Mouse (Mus musculus): ENCODE results near the gene Dpf2. TPM values are rescaled to one million over a fixed set of nuclear protein-coding genes. Genes with fewer than 3 reads are reported as not detected.

Gene Dpf2
- polyA plus RNA-seq, 1 experiment from 2014 or later: 97.5 TPM

DNA sequence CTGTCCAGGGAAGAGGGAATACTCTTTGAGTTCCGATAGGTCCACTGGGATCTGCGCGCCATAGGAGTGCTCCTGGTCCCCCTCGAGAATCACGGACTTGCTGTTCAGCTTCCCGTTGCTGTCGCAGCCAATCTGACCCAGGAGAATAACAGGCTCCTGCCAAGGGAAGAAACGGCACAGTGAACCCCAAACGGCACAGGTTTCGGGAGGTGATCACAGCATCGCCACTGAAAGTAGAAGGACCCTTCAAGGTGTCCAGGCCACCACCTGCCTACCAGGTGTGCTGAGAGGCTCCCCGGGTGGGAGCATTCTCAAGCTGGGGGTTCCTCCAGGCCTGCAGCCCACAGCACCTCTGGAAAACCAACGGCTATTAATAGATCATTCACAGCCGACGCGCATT lies 38.8 kb upstream of the Dpf2 start:
- peak; percentile 23 for ATAC-seq (replicated peaks; ENCODE audit: extremely low read depth, insufficient read depth, low FRiP score)
- no peaks in the 10 kb centered on the region for H3K27me3 ChIP-seq (ENCODE audit: control insufficient read depth, insufficient read depth, low read length)
- H3K36me3 ChIP-seq (ENCODE audit: control insufficient read depth, insufficient read depth): peaks cover 24% of the 10 kb centered on the region
- H3K27ac ChIP-seq (ENCODE audit: low read length): peak overlapping the region; percentile 86
- H3K4me1 ChIP-seq (ENCODE audit: control insufficient read depth, insufficient read depth, low read length): peaks cover 33% of the 10 kb centered on the region
- no peaks in the 10 kb centered on the region for H3K9me3 ChIP-seq (replicated peaks; ENCODE audit: control insufficient read depth, low read length)
- peak overlapping the region; percentile 50 for H3K4me2 ChIP-seq (ENCODE audit: low read depth, low read length)
- H3K4me3 ChIP-seq (ENCODE audit: low read length): peak overlapping the region; percentile 25
- WGBS: 58% methylated on average over 16 of the region's 16 CpGs
- peak overlapping the region; percentile 60 for H3K9ac ChIP-seq (ENCODE audit: low read length)

- Histone ChIP-seq H3K9me3 (replicated peaks; ENCODE audit: control insufficient read depth, low read length) (no peaks in the 10 kb centered on the region), H3K36me3 (ENCODE audit: control insufficient read depth, insufficient read depth) (peaks cover 24% of the 10 kb centered on the region), H3K27ac (ENCODE audit: low read length) (no peak overlapping the region), H3K4me3 (ENCODE audit: low read length) (no peak overlapping the region), H3K9ac (ENCODE audit: low read length) (no peak overlapping the region), H3K4me2 (ENCODE audit: low read depth, low read length) (no peak overlapping the region), H3K4me1 (ENCODE audit: control insufficient read depth, insufficient read depth, low read length) (peaks cover 39% of the 10 kb centered on the region), H3K27me3 (ENCODE audit: control insufficient read depth, insufficient read depth, low read length) (no peaks in the 10 kb centered on the region)
- no peak for ATAC-seq (replicated peaks; ENCODE audit: extremely low read depth, insufficient read depth, low FRiP score)
- 90% methylated on average over 11 of the region's 11 CpGs for WGBS
Measured at GRCm38 (mm10) chr19:5950218-5950617, 37.4 kb upstream of the Dpf2 start.

- H3K9me3 ChIP-seq (replicated peaks; ENCODE audit: control insufficient read depth, low read length): no peaks in the 10 kb centered on the region
- peaks cover 28% of the 10 kb centered on the region for H3K36me3 ChIP-seq (ENCODE audit: control insufficient read depth, insufficient read depth)
- 41% methylated on average over 8 of the region's 8 CpGs for WGBS
- H3K4me1 ChIP-seq (ENCODE audit: control insufficient read depth, insufficient read depth, low read length): peaks cover 32% of the 10 kb centered on the region
- H3K27ac ChIP-seq (ENCODE audit: low read length): peak overlapping the region; percentile 80
- no peak for ATAC-seq (replicated peaks; ENCODE audit: extremely low read depth, insufficient read depth, low FRiP score)
- H3K9ac ChIP-seq (ENCODE audit: low read length): peak overlapping the region; percentile 35; the same call in 1 of the 2 replicates
- no peaks in the 10 kb centered on the region for H3K27me3 ChIP-seq (ENCODE audit: control insufficient read depth, insufficient read depth, low read length)
- H3K4me2 ChIP-seq (ENCODE audit: low read depth, low read length): 0 out of 2 replicates have a peak overlapping the region, but pooled peaks have one; percentile 7
- H3K4me3 ChIP-seq (ENCODE audit: low read length): no peak overlapping the region
Measured at GRCm38 (mm10) chr19:5945891-5946290, 33.1 kb upstream of the Dpf2 start.

- Histone ChIP-seq H3K4me3 (ENCODE audit: low read length) (no peak overlapping the region), H3K9ac (ENCODE audit: low read length) (no peak overlapping the region), H3K27me3 (ENCODE audit: control insufficient read depth, insufficient read depth, low read length) (no peaks in the 10 kb centered on the region), H3K9me3 (replicated peaks; ENCODE audit: control insufficient read depth, low read length) (no peaks in the 10 kb centered on the region), H3K4me2 (ENCODE audit: low read depth, low read length) (peak overlapping the region; percentile 12), H3K27ac (ENCODE audit: low read length) (peak overlapping the region; percentile 80), H3K36me3 (ENCODE audit: control insufficient read depth, insufficient read depth) (peaks cover 23% of the 10 kb centered on the region), H3K4me1 (ENCODE audit: control insufficient read depth, insufficient read depth, low read length) (peaks cover 34% of the 10 kb centered on the region)
- 36% methylated on average over 7 of the region's 7 CpGs for WGBS
- ATAC-seq (replicated peaks; ENCODE audit: extremely low read depth, insufficient read depth, low FRiP score): peak; percentile 77
Measured at GRCm38 (mm10) chr19:5945027-5945426, 32.2 kb upstream of the Dpf2 start.

- no peak overlapping the region for H3K4me2 ChIP-seq (ENCODE audit: low read depth, low read length)
- no peak overlapping the region for H3K4me3 ChIP-seq (ENCODE audit: low read length)
- peaks cover 38% of the 10 kb centered on the region for H3K4me1 ChIP-seq (ENCODE audit: control insufficient read depth, insufficient read depth, low read length)
- no peak overlapping the region for H3K9ac ChIP-seq (ENCODE audit: low read length)
- H3K9me3 ChIP-seq (replicated peaks; ENCODE audit: control insufficient read depth, low read length): no peaks in the 10 kb centered on the region
- H3K36me3 ChIP-seq (ENCODE audit: control insufficient read depth, insufficient read depth): peaks cover 19% of the 10 kb centered on the region
- 44% methylated on average over 8 of the region's 8 CpGs for WGBS
- peak overlapping the region; percentile 80 for H3K27ac ChIP-seq (ENCODE audit: low read length)
- no peak for ATAC-seq (replicated peaks; ENCODE audit: extremely low read depth, insufficient read depth, low FRiP score)
- H3K27me3 ChIP-seq (ENCODE audit: control insufficient read depth, insufficient read depth, low read length): no peaks in the 10 kb centered on the region
Measured at GRCm38 (mm10) chr19:5944145-5944544, 31.3 kb upstream of the Dpf2 start.

DNA sequence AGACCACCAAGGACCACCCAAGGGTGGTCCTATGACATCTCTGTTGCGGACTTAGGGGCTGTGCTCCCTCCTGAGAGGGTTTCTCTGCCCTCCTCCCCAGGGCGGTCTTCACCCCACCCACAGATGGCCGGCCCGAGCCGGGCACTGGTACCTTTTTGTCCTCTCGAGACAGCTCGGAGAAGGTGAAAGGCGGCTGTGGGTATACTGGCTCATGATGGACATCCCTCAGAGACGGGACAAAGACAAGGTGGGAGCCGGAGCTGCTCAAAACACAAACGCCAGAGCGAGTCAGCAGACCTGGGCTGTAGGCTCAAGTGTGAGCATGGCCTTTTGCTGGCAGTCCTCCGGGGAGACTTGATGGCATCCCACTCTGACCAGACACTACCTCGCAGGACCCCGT lies 30.6 kb upstream of the Dpf2 start:
- no peak overlapping the region for H3K27ac ChIP-seq (ENCODE audit: low read length)
- 88% methylated on average over 15 of the region's 15 CpGs for WGBS
- no peaks in the 10 kb centered on the region for H3K9me3 ChIP-seq (replicated peaks; ENCODE audit: control insufficient read depth, low read length)
- no peaks in the 10 kb centered on the region for H3K27me3 ChIP-seq (ENCODE audit: control insufficient read depth, insufficient read depth, low read length)
- no peak for ATAC-seq (replicated peaks; ENCODE audit: extremely low read depth, insufficient read depth, low FRiP score)
- H3K4me2 ChIP-seq (ENCODE audit: low read depth, low read length): no peak overlapping the region
- peaks cover 38% of the 10 kb centered on the region for H3K4me1 ChIP-seq (ENCODE audit: control insufficient read depth, insufficient read depth, low read length)
- no peak overlapping the region for H3K4me3 ChIP-seq (ENCODE audit: low read length)
- peaks cover 13% of the 10 kb centered on the region for H3K36me3 ChIP-seq (ENCODE audit: control insufficient read depth, insufficient read depth)
- no peak overlapping the region for H3K9ac ChIP-seq (ENCODE audit: low read length)

GRCm38 (mm10) chr19:5942581-5942980 lies 29.8 kb upstream of the Dpf2 start:
- ATAC-seq (replicated peaks; ENCODE audit: extremely low read depth, insufficient read depth, low FRiP score): no peak
- H3K9me3 ChIP-seq (replicated peaks; ENCODE audit: control insufficient read depth, low read length): no peaks in the 10 kb centered on the region
- no peak overlapping the region for H3K4me2 ChIP-seq (ENCODE audit: low read depth, low read length)
- peak overlapping the region; percentile 9; the same call in 1 of the 2 replicates for H3K27ac ChIP-seq (ENCODE audit: low read length)
- H3K9ac ChIP-seq (ENCODE audit: low read length): no peak overlapping the region
- peaks cover 12% of the 10 kb centered on the region for H3K36me3 ChIP-seq (ENCODE audit: control insufficient read depth, insufficient read depth)
- peaks cover 46% of the 10 kb centered on the region for H3K4me1 ChIP-seq (ENCODE audit: control insufficient read depth, insufficient read depth, low read length)
- H3K4me3 ChIP-seq (ENCODE audit: low read length): no peak overlapping the region
- 70% methylated on average over 7 of the region's 7 CpGs for WGBS
- no peaks in the 10 kb centered on the region for H3K27me3 ChIP-seq (ENCODE audit: control insufficient read depth, insufficient read depth, low read length)

DNA sequence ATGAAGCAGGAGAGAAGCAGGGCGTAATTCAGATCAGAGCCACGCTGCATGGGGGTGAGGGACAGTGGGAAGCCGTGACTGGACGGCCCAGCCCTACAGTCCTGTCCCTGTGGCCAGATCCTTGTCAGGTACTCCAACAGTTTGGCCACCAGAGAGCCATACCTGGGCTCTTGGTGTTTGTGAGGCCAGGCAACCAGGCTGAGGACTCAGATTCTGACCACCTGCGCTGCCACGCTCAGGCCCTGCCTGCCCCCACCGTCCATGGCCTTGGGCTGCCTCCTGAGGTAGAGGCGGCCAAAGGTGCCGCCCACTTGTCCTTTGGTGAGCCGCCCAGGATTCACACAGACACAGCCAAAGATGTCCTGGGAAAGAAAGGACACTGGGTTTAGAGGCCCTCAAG lies 27.8 kb upstream of the Dpf2 start:
- Histone ChIP-seq H3K9me3 (replicated peaks; ENCODE audit: control insufficient read depth, low read length) (no peaks in the 10 kb centered on the region), H3K9ac (ENCODE audit: low read length) (no peak overlapping the region), H3K27me3 (ENCODE audit: control insufficient read depth, insufficient read depth, low read length) (no peaks in the 10 kb centered on the region), H3K4me3 (ENCODE audit: low read length) (no peak overlapping the region), H3K27ac (ENCODE audit: low read length) (peak overlapping the region; percentile 59), H3K4me2 (ENCODE audit: low read depth, low read length) (no peak overlapping the region), H3K4me1 (ENCODE audit: control insufficient read depth, insufficient read depth, low read length) (peaks cover 42% of the 10 kb centered on the region), H3K36me3 (ENCODE audit: control insufficient read depth, insufficient read depth) (peaks cover 8% of the 10 kb centered on the region; the same call in 1 of the 2 replicates)
- 80% methylated on average over 10 of the region's 10 CpGs for WGBS
- no peak for ATAC-seq (replicated peaks; ENCODE audit: extremely low read depth, insufficient read depth, low FRiP score)

GRCm38 (mm10) chr19:5940173-5940572 lies 27.4 kb upstream of the Dpf2 start:
- Histone ChIP-seq H3K4me2 (ENCODE audit: low read depth, low read length) (no peak overlapping the region), H3K9me3 (replicated peaks; ENCODE audit: control insufficient read depth, low read length) (no peaks in the 10 kb centered on the region), H3K4me1 (ENCODE audit: control insufficient read depth, insufficient read depth, low read length) (peaks cover 42% of the 10 kb centered on the region), H3K27me3 (ENCODE audit: control insufficient read depth, insufficient read depth, low read length) (no peaks in the 10 kb centered on the region), H3K27ac (ENCODE audit: low read length) (peak overlapping the region; percentile 59), H3K9ac (ENCODE audit: low read length) (no peak overlapping the region), H3K36me3 (ENCODE audit: control insufficient read depth, insufficient read depth) (peaks cover 8% of the 10 kb centered on the region; the same call in 1 of the 2 replicates), H3K4me3 (ENCODE audit: low read length) (no peak overlapping the region)
- 45% methylated on average over 4 of the region's 4 CpGs for WGBS
- peak; percentile 47; the same call in 1 of the 2 replicates for ATAC-seq (replicated peaks; ENCODE audit: extremely low read depth, insufficient read depth, low FRiP score)

Data from heart, embryonic 16.5 days (tissue).